Mouse (Mus musculus): ENCODE measurements at regions not wholly inside any gene's neighbourhood (a gene's known extent, or its start where the extent isn't known, plus 50 kb on each side); places are given as distances from the start of the nearest gene placed in this dataset.

DNA sequence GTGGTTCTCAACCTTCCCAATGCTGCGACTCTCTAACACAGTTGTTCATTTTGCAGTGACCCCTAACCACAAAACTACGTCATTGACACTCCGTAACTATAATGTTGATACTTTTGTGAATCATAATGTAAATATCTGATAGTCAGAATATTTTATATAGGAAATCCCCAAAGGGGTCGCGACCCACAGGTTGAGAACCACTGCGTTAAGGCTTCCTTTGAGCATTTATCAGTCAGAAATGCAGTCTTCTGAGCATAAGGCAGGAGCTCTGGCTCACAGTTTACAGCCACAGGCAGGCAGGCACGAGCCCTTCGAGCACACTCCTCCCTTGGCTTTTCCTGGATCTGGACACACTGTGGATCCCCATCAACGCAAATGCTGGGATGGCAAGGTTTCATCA, 57.0 kb downstream of the Nxnl2 start:
- no peak for TF ChIP-seq POLR2A (IDR thresholded peaks at IDR 0.05; ENCODE audit: borderline replicate concordance, control insufficient read depth, low read depth, low read length)
- no peak for TF ChIP-seq CTCF (IDR thresholded peaks at IDR 0.05; ENCODE audit: control insufficient read depth, insufficient read depth, low read length)
- H3K4me1 ChIP-seq (ENCODE audit: control insufficient read depth, insufficient read depth, low read length): no peaks in the 10 kb centered on the region
- no peak overlapping the region for H3K4me3 ChIP-seq (replicated peaks; ENCODE audit: control insufficient read depth, low read depth, low read length)
- H3K27ac ChIP-seq (ENCODE audit: control insufficient read depth, insufficient read depth, low read depth, low read length, poor library complexity): no peak overlapping the region
- WGBS: 77% methylated on average over 9 of the region's 9 CpGs

GRCm38 (mm10) chr13:51228862-51229770, 58.3 kb downstream of the Nxnl2 start:
- WGBS: 82% methylated on average over 30 of the region's 30 CpGs
- Histone ChIP-seq H3K4me3 (replicated peaks; ENCODE audit: control insufficient read depth, low read depth, low read length) (no peak overlapping the region), H3K4me1 (ENCODE audit: control insufficient read depth, insufficient read depth, low read length) (no peaks in the 10 kb centered on the region), H3K27ac (ENCODE audit: control insufficient read depth, insufficient read depth, low read depth, low read length, poor library complexity) (no peak overlapping the region)
- no peak for TF ChIP-seq POLR2A (IDR thresholded peaks at IDR 0.05; ENCODE audit: borderline replicate concordance, control insufficient read depth, low read depth, low read length)
- no peak for TF ChIP-seq CTCF (IDR thresholded peaks at IDR 0.05; ENCODE audit: control insufficient read depth, insufficient read depth, low read length)

GRCm38 (mm10) chr13:51229862-51230261, 59.0 kb downstream of the Nxnl2 start:
- WGBS: 88% methylated on average over 4 of the region's 4 CpGs

GRCm38 (mm10) chr13:51231586-51231985, 60.8 kb downstream of the Nxnl2 start:
- TF ChIP-seq POLR2A (IDR thresholded peaks at IDR 0.05; ENCODE audit: borderline replicate concordance, control insufficient read depth, low read depth, low read length): no peak
- 45% methylated on average over 4 of the region's 4 CpGs for WGBS
- Histone ChIP-seq H3K4me3 (replicated peaks; ENCODE audit: control insufficient read depth, low read depth, low read length) (no peak overlapping the region), H3K4me1 (ENCODE audit: control insufficient read depth, insufficient read depth, low read length) (no peaks in the 10 kb centered on the region), H3K27ac (ENCODE audit: control insufficient read depth, insufficient read depth, low read depth, low read length, poor library complexity) (no peak overlapping the region)

More at GRCm38 (mm10) chr13:51229862-51230261, 59.0 kb downstream of the Nxnl2 start:
- Histone ChIP-seq H3K4me3 (replicated peaks; ENCODE audit: control insufficient read depth, low read depth, low read length) (no peak overlapping the region), H3K27ac (ENCODE audit: control insufficient read depth, insufficient read depth, low read depth, low read length, poor library complexity) (no peak overlapping the region), H3K4me1 (ENCODE audit: control insufficient read depth, insufficient read depth, low read length) (no peaks in the 10 kb centered on the region)
- no peak for TF ChIP-seq CTCF (IDR thresholded peaks at IDR 0.05; ENCODE audit: control insufficient read depth, insufficient read depth, low read length)
- no peak for TF ChIP-seq POLR2A (IDR thresholded peaks at IDR 0.05; ENCODE audit: borderline replicate concordance, control insufficient read depth, low read depth, low read length)

- H3K4me1 ChIP-seq (ENCODE audit: control insufficient read depth, insufficient read depth, low read length): no peaks in the 10 kb centered on the region
- H3K27ac ChIP-seq (ENCODE audit: control insufficient read depth, insufficient read depth, low read depth, low read length, poor library complexity): no peak overlapping the region
- TF ChIP-seq CTCF (IDR thresholded peaks at IDR 0.05; ENCODE audit: control insufficient read depth, insufficient read depth, low read length): no peak
- TF ChIP-seq POLR2A (IDR thresholded peaks at IDR 0.05; ENCODE audit: borderline replicate concordance, control insufficient read depth, low read depth, low read length): no peak
- no peak overlapping the region for H3K4me3 ChIP-seq (replicated peaks; ENCODE audit: control insufficient read depth, low read depth, low read length)
- 28% methylated on average over 3 of the region's 3 CpGs for WGBS
Measured at GRCm38 (mm10) chr13:51247378-51247777, 76.6 kb downstream of the Nxnl2 start.

DNA sequence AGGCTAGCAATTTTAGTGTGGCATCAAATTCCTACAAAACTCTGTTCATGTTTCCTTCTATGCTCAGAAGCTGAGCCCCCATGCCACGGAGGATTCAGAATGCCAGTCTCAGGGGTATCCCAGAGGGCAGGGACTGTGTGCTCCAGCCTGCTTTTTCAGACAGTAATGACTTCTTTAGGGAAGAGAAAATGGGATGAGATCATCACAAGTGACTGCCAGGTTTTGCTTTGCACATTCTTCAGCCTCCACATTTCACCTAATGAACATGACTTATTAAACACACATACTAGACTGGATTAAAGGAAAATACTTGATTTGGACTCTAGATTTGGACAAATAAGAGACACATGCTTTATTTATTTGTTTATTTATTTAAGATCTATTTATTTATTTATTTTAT, 82.5 kb downstream of the Nxnl2 start:
- 89% methylated on average over 1 of the region's 1 CpGs for WGBS
- no peak for TF ChIP-seq CTCF (IDR thresholded peaks at IDR 0.05; ENCODE audit: control insufficient read depth, insufficient read depth, low read length)
- no peak for TF ChIP-seq POLR2A (IDR thresholded peaks at IDR 0.05; ENCODE audit: borderline replicate concordance, control insufficient read depth, low read depth, low read length)
- H3K27ac ChIP-seq (ENCODE audit: control insufficient read depth, insufficient read depth, low read depth, low read length, poor library complexity): no peak overlapping the region
- no peaks in the 10 kb centered on the region for H3K4me1 ChIP-seq (ENCODE audit: control insufficient read depth, insufficient read depth, low read length)
- no peak overlapping the region for H3K4me3 ChIP-seq (replicated peaks; ENCODE audit: control insufficient read depth, low read depth, low read length)

GRCm38 (mm10) chr13:51255688-51256087, 84.9 kb downstream of the Nxnl2 start:
- H3K4me1 ChIP-seq (ENCODE audit: control insufficient read depth, insufficient read depth, low read length): no peaks in the 10 kb centered on the region
- TF ChIP-seq POLR2A (IDR thresholded peaks at IDR 0.05; ENCODE audit: borderline replicate concordance, control insufficient read depth, low read depth, low read length): no peak
- no peak for TF ChIP-seq CTCF (IDR thresholded peaks at IDR 0.05; ENCODE audit: control insufficient read depth, insufficient read depth, low read length)
- H3K27ac ChIP-seq (ENCODE audit: control insufficient read depth, insufficient read depth, low read depth, low read length, poor library complexity): no peak overlapping the region
- 87% methylated on average over 5 of the region's 5 CpGs for WGBS
- H3K4me3 ChIP-seq (replicated peaks; ENCODE audit: control insufficient read depth, low read depth, low read length): no peak overlapping the region

GRCm38 (mm10) chr13:51258752-51259721, 88.2 kb downstream of the Nxnl2 start:
- H3K4me1 ChIP-seq (ENCODE audit: control insufficient read depth, insufficient read depth, low read length): no peaks in the 10 kb centered on the region
- WGBS: 80% methylated on average over 13 of the region's 13 CpGs
- TF ChIP-seq POLR2A (IDR thresholded peaks at IDR 0.05; ENCODE audit: borderline replicate concordance, control insufficient read depth, low read depth, low read length): no peak
- no peak for TF ChIP-seq CTCF (IDR thresholded peaks at IDR 0.05; ENCODE audit: control insufficient read depth, insufficient read depth, low read length)
- H3K27ac ChIP-seq (ENCODE audit: control insufficient read depth, insufficient read depth, low read depth, low read length, poor library complexity): no peak overlapping the region
- H3K4me3 ChIP-seq (replicated peaks; ENCODE audit: control insufficient read depth, low read depth, low read length): no peak overlapping the region
